Mouse (Mus musculus) ES-Bruce4 (cell line): ENCODE measurements at regions not wholly inside any gene's neighbourhood (a gene's known extent, or its start where the extent isn't known, plus 50 kb on each side); places are given as distances from the start of the nearest gene placed in this dataset.

ENCODE experiments used
- CTCF ChIP-seq: IDR thresholded peaks from one replicate; pipeline ENCODE4 v1.8.1; 2011; ENCODE audit warnings: low read depth, low read length
- EP300 ChIP-seq: IDR thresholded peaks from 2 replicates; pipeline ENCODE4 v1.6.1; 2011; ENCODE audit warnings: low read depth, low read length; ENCODE audit not compliant: insufficient read depth
- POLR2A ChIP-seq: IDR thresholded peaks from one replicate; pipeline ENCODE4 v1.8.1; 2011; ENCODE audit warnings: low read length; ENCODE audit not compliant: insufficient read depth

GRCm38 (mm10) chr4:55928670-55929069, 396.4 kb upstream of the Klf4 start:
- TF ChIP-seq EP300 = no peak
- TF ChIP-seq POLR2A = no peak
- no peak for TF ChIP-seq CTCF
